Mouse (Mus musculus): Measurements from ENCODE around the gene Hspa5. TPM values are rescaled to one million over a fixed set of nuclear protein-coding genes. Genes with fewer than 3 reads are reported as not detected.
"Not testable (repeated sequence)": the region's sequence is repeated elsewhere in the genome, so short reads cannot be mapped to it uniquely, and the experiment has no call there.

Gene Hspa5
- polyA plus RNA-seq, 1 experiment from 2014 or later = 991 TPM

DNA sequence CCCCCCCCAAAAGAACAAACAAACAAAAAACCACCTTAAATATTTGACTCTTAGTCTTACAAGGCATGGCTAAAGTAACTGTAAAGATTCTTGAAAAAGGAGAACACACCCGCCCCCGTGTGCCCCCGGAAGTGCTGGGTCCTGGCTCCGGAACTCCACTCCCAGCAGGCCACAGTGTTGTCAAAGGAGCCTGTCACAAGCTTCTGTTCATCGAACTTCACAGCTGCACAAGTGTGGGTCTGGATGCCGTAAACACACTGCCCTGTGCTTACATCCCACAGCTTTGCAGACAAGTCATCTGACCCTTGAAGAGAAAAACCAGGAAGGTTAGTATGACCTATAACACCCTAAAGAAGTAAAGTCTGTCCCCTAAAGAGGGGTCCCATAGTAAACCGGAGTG, 40.9 kb downstream of the Hspa5 start:
- no peaks in the 10 kb centered on the region for H3K9me3 ChIP-seq (ENCODE audit: control insufficient read depth, low read length)
- 86% methylated on average over 7 of the region's 7 CpGs for WGBS
- no peak for ATAC-seq
- no peak overlapping the region for H3K27ac ChIP-seq (ENCODE audit: low read length)
- no peak overlapping the region for H3K9ac ChIP-seq (ENCODE audit: low read depth, low read length)
- no peak overlapping the region for H3K4me2 ChIP-seq (ENCODE audit: low read depth, low read length)
- H3K36me3 ChIP-seq (ENCODE audit: control insufficient read depth, insufficient read depth, low read length) = peaks cover 5% of the 10 kb centered on the region; the same call in 1 of the 2 replicates
- no peak overlapping the region for H3K4me3 ChIP-seq (ENCODE audit: low read length)
- H3K4me1 ChIP-seq (ENCODE audit: control insufficient read depth, insufficient read depth, low read length) = no peaks in the 10 kb centered on the region
- no peaks in the 10 kb centered on the region for H3K27me3 ChIP-seq (replicated peaks; ENCODE audit: control insufficient read depth, insufficient read depth, low read length)

DNA sequence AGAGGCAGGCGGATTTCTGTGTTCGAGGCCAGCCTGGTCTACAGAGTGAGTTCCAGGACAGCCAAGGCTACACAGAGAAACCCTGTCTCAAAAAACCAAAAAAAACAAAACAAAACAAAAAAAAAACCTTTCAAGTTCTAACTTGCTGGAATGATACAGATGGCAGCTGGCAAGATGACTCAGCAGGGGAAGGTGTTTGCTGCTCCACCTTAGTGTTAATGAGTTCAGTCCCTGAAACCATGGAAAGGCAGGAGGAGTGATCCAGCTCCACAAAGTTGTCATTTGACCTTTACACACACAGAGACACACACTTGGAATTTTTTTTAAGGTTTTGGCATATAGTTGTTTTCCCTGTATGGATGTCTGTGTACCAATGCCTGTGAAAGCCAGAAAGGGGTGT, 44.1 kb downstream of the Hspa5 start:
- H3K9me3 ChIP-seq (ENCODE audit: control insufficient read depth, low read length); H3K9ac ChIP-seq (ENCODE audit: low read depth, low read length); H3K4me3 ChIP-seq (ENCODE audit: low read length); H3K4me1 ChIP-seq (ENCODE audit: control insufficient read depth, insufficient read depth, low read length); ATAC-seq; H3K27me3 ChIP-seq (replicated peaks; ENCODE audit: control insufficient read depth, insufficient read depth, low read length); H3K4me2 ChIP-seq (ENCODE audit: low read depth, low read length); H3K27ac ChIP-seq (ENCODE audit: low read length): not testable (repeated sequence)
- 98% methylated on average over 2 of the region's 2 CpGs for WGBS
- peaks cover 10% of the 10 kb centered on the region; the same call in 1 of the 2 replicates for H3K36me3 ChIP-seq (ENCODE audit: control insufficient read depth, insufficient read depth, low read length)

DNA sequence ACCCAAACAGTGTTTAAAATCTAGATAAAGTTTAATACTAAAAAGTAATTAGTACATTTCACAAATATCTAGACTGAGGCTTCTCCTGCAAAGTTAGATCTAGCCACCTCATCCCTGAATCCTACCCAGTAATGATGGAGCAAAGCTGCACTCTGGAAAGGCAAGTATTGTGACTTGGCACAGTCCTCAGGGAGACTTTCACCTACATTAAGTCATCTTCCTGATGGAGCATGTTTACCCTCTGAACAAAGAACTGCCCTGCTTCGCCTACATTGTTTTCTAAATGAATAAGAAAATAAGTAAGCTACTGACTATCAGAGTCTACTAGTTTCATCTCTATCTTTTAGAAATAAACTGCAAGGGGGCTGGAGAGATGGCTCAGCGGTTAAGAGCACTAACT, 46.7 kb downstream of the Hspa5 start:
- Histone ChIP-seq H3K36me3 (ENCODE audit: control insufficient read depth, insufficient read depth, low read length) (0 out of 2 replicates have a peak, but pooled peaks cover 9% of the 10 kb centered on the region), H3K4me2 (ENCODE audit: low read depth, low read length) (no peak overlapping the region), H3K27me3 (replicated peaks; ENCODE audit: control insufficient read depth, insufficient read depth, low read length) (no peaks in the 10 kb centered on the region), H3K27ac (ENCODE audit: low read length) (no peak overlapping the region), H3K4me3 (ENCODE audit: low read length) (no peak overlapping the region), H3K4me1 (ENCODE audit: control insufficient read depth, insufficient read depth, low read length) (no peaks in the 10 kb centered on the region), H3K9ac (ENCODE audit: low read depth, low read length) (no peak overlapping the region), H3K9me3 (ENCODE audit: control insufficient read depth, low read length) (no peaks in the 10 kb centered on the region)
- WGBS = 89% methylated on average over 2 of the region's 2 CpGs
- ATAC-seq = no peak

DNA sequence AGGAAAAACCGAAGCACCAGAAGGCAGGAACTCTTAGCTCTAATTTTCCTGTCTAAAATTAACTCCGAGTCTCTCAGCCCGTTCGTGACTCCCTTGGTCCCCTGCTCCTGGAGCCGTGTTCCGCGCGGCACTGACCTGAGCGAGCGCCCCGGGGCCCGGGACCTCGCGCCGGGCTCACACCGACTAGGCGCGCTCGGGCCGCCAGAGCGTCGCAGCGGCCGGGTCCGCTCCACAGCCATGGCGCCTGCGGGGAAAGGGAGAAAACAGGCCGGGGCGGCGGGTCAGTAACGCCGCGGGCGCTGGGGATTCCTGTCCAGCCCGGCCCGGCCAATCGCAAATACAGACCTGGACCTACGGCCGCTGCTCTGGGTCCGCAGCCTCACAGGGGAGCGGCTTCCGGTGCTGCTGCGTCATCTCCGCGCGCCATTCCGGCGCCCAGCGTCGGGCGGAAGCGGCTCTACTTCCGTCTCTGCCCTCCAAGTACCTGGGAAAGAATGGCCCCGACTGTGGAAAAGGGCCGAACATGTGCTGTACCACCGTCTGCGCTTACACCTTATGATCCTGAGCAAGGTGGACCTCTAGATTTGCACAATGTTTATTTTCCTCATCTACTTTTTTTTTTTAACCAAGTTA, 54.2 kb downstream of the Hspa5 start, which contains the start of gene Fbxw2:
Gene Fbxw2, minus strand, starts transcription at position 485 of the 633 bp plus-strand sequence.
- 0 out of 2 replicates have a peak, but pooled peaks cover 4% of the 10 kb centered on the region for H3K36me3 ChIP-seq (ENCODE audit: control insufficient read depth, insufficient read depth, low read length)
- peak within 1 kb of the TSS; percentile 86 for H3K4me2 ChIP-seq (ENCODE audit: low read depth, low read length)
- H3K9me3 ChIP-seq (ENCODE audit: control insufficient read depth, low read length) = no peaks in the 10 kb centered on the region
- H3K9ac ChIP-seq (ENCODE audit: low read depth, low read length) = peak within 1 kb of the TSS; percentile 99
- peak; percentile 98 for ATAC-seq
- H3K4me1 ChIP-seq (ENCODE audit: control insufficient read depth, insufficient read depth, low read length) = peaks cover 10% of the 10 kb centered on the region; the same call in 1 of the 2 replicates
- no peaks in the 10 kb centered on the region for H3K27me3 ChIP-seq (replicated peaks; ENCODE audit: control insufficient read depth, insufficient read depth, low read length)
- H3K4me3 ChIP-seq (ENCODE audit: low read length) = peak within 1 kb of the TSS; percentile 99
- H3K27ac ChIP-seq (ENCODE audit: low read length) = peak within 1 kb of the TSS; percentile 87
- under 1% methylated on average over 57 of the region's 57 CpGs for WGBS

DNA sequence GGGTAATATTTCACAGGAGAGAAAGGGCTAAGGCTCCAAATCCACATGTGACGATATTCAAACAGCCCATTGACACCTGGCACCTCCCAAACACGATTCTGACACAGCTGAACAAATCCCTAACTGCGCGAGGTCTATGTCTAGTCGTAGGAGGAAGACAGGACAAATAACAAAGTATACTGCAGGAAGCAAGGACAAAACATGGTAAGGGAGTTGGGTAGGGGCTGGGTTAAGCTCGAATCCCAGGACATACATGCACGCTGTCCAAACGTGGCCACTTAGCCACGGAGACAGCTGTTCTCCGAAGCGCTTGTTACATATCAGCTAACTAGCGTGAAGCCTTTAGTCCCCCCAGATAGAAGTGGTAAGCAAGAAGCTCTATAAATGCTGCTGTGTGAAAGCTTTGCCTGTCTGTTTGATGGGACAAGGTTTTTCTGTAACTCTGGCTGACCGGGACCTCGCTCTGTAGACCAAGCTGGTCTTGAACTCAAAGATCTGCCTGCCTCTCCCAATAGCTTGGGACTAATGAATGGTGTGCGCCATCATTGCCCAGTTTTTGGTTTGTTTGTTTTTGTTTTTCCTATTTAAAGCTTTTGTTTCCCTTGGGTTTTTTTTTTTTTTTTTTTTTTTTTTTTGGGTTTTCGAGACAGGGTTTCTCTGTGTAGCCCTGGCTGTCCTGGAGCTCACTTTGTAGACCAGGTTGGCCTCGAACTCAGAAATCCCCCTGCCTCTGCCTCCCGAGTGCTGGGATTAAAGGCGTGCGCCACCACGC, 54.9 kb downstream of the Hspa5 start:
- no peaks in the 10 kb centered on the region for H3K9me3 ChIP-seq (ENCODE audit: control insufficient read depth, low read length)
- peak; percentile 54 for ATAC-seq
- H3K4me1 ChIP-seq (ENCODE audit: control insufficient read depth, insufficient read depth, low read length) = peaks cover 10% of the 10 kb centered on the region; the same call in 1 of the 2 replicates
- no peaks in the 10 kb centered on the region for H3K27me3 ChIP-seq (replicated peaks; ENCODE audit: control insufficient read depth, insufficient read depth, low read length)
- H3K27ac ChIP-seq (ENCODE audit: low read length) = peak overlapping the region; percentile 87
- 0 out of 2 replicates have a peak, but pooled peaks cover 4% of the 10 kb centered on the region for H3K36me3 ChIP-seq (ENCODE audit: control insufficient read depth, insufficient read depth, low read length)
- peak overlapping the region; percentile 99 for H3K9ac ChIP-seq (ENCODE audit: low read depth, low read length)
- peak overlapping the region; percentile 99 for H3K4me3 ChIP-seq (ENCODE audit: low read length)
- 32% methylated on average over 20 of the region's 21 CpGs for WGBS
- peak overlapping the region; percentile 86 for H3K4me2 ChIP-seq (ENCODE audit: low read depth, low read length)

Other genes starting within 250 kb of the Hspa5 start
- 56.6 and 61.3 TPM in 2 replicates for gene Gapvd1, start 16.7 kb upstream of the Hspa5 start, polyA plus RNA-seq (2015; fragmentation: Nextera tagmentation; extraction: Ambion mirVana)
- 40.9 and 47.0 TPM in 2 replicates for gene Rabepk, start 27.9 kb downstream of the Hspa5 start, polyA plus RNA-seq (2015; fragmentation: Nextera tagmentation; extraction: Ambion mirVana)
- 60.0 and 61.2 TPM in 2 replicates for gene Fbxw2, start 54.3 kb downstream of the Hspa5 start, polyA plus RNA-seq (2015; fragmentation: Nextera tagmentation; extraction: Ambion mirVana)
- gene Gm34653, start 61.0 kb downstream of the Hspa5 start, polyA plus RNA-seq (2015; fragmentation: Nextera tagmentation; extraction: Ambion mirVana) = not detected in 2 replicates
- 11.8 and 13.9 TPM in 2 replicates for gene Cutal, start 102.4 kb downstream of the Hspa5 start, polyA plus RNA-seq (2015; fragmentation: Nextera tagmentation; extraction: Ambion mirVana)
- 100 and 103 TPM in 2 replicates for gene Psmd5, start 103.0 kb downstream of the Hspa5 start, polyA plus RNA-seq (2015; fragmentation: Nextera tagmentation; extraction: Ambion mirVana)
- gene Phf19, start 142.1 kb downstream of the Hspa5 start, polyA plus RNA-seq (2015; fragmentation: Nextera tagmentation; extraction: Ambion mirVana) = 6.0 and 6.7 TPM in 2 replicates
- 2.9 and 3.5 TPM in 2 replicates for gene Traf1, start 189.8 kb downstream of the Hspa5 start, polyA plus RNA-seq (2015; fragmentation: Nextera tagmentation; extraction: Ambion mirVana)